Mouse (Mus musculus) embryonic fibroblast, embryonic 13.5 days (primary cell): ENCODE measurements around the gene Selenon.

Experiments
- CTCF ChIP-seq: IDR thresholded peaks from 2 replicates; pipeline ENCODE4 v1.5.1; 2011; ENCODE audit warnings: mild to moderate bottlenecking, control low read depth, low read length, moderate library complexity, borderline replicate concordance; ENCODE audit not compliant: insufficient read depth
- POLR2A ChIP-seq: IDR thresholded peaks from 2 replicates; pipeline ENCODE4 v1.6.1; 2011; ENCODE audit warnings: low read depth, mild to moderate bottlenecking, control low read depth, low read length, moderate library complexity

- no peak for TF ChIP-seq CTCF
- TF ChIP-seq POLR2A = no peak
These were observed 28.5 kb downstream of the Selenon start for GRCm38 (mm10) chr4:134523447-134523846.
